Mouse (Mus musculus) cerebellum, adult 11-12 months (tissue): ENCODE measurements at regions not wholly inside any gene's neighbourhood (a gene's known extent, or its start where the extent isn't known, plus 50 kb on each side); places are given as distances from the start of the nearest gene placed in this dataset.

Source experiments
- DNase-seq: peaks from one replicate; pipeline ENCODE4 v3.0.0; 2022

DNA sequence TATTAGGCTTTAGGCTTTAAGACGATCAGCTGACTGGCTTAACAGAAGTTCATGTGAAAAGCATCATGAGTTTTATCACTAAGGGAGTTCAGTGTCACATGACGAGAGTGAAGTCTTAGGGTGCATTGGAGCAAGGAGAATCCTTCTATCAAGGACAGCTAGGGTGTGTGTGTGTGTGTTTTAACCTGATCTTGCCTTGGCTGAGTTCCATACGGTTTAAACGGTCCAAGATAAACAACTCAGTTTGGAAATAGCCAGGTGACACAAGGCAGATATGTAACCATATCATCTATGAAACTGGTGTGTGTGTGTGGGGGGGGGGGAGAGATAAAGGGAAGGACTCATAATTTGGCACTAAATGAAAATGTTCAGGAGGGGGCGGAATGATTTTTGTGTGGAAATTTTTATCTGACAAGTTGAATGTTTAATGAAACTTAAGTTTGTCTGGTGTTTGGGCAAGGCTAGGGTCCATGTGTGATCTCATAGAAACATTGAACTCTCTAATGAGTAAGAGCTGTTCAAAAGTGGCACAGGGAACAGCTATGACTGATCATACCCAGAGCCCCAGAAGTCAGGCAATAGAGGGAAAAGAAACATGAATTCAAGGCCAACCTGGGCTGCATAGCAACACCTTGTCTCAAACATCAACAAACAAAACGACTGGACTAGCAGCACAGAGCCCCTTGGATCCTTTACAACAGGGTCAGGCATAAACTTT lies 132.2 kb upstream of the Map3k1 start:
- no peak for DNase-seq

DNA sequence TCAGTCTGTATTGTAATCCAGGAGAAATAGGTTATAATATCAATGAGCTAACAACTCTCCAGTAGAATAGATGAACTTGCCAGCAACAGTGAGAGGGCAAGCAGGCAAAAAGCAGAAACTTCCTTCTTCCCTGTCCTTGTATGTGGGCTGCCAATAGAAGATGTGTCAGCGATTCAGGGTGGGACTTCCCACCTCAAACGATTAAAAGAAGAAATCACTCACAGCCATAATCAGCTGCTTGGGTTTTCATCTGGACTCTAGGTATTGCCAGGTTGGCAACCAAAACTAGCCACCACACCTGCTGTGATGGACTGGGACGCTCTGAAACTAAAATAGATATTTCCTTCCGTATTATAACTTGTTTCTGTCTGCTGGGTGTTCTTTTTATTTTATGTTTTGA lies 133.2 kb upstream of the Map3k1 start:
- DNase-seq = no peak

DNA sequence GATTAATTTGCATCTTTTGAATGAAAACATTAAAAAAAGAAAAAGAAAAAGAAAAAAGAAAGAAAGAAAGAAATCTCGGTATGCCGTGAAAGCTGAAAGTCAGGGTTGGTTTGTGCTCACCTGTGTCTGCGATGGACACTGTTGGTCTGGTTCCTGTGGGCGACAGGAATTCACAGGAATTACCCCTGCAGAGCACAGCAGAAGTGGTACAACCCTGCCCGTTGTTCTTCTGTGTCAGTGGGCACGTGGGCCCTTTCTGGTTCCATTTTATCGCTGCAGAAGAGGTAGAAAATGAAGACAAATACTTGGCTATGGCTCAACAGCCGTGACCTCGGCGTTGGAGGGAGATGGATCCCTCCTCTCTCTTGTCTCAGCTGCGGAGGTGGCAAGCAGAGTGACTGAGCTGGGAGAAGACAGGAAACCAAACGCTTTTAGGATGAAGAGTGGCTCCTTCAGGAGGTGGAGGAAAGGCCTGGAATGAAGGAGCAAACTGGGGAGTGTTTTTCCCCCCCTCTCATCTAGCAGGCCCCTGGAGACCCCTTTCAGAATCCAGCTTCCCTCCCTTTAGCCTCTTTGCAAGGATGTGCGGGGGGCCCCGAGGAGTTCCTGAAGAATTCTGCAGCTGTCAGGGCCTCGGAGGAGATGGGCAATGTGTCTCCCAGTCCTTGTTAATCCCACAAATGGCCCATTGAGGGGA lies 134.7 kb upstream of the Map3k1 start:
- no peak for DNase-seq

DNA sequence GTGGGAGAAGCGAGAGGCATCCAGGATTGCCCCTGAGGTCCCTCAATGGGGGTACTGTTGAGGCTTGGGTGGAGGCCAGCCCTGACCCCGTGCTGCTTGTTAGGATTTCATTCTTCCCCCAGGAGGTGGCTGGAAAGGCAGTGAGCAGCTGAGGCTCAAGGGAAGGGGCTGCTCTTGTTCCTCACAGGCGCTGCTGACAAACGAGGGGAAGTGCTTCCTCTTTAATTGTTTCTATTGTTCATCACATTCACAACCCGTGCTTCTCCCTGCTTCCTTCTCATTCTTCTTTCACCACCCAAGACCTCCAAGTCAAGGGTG lies 135.3 kb upstream of the Map3k1 start:
- DNase-seq = no peak

DNA sequence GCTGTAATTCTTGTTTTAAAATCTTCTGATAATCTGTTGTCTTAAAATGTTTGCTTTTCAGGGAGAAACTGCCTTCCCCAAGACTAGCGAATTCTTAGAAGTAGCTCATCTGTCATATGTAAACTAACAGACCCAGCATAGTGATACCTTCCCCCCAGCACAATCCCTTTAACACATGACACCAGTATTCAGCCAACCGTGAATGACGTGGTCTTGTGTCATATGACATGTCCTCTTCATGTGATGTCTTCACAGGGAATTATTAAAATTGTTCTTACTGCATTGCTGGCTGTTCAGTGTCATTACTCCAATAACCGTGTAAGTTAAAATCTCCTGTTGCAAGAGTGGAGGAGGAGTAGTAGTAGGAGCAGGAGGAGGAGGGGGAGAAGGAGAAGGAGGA lies 137.5 kb upstream of the Map3k1 start:
- no peak for DNase-seq

DNA sequence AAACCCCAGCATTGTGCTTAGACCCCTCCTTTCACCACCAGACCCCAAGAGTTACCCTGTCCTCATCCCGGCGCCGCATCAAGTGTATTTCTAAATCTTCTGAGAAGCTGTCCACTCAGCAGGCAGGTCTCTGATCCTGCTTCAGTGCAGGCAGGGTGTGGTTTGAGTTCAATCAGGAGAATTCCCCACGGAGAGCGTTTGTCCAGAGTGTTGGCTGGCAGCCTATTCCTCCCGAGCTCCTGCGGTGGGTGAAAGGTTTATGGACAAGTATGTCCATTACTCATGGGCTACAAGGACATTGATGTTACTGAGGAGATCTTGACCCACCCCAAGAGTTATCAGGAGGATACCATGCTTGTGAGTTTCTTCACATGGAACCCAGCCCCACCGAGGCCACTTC lies 138.0 kb upstream of the Map3k1 start:
- no peak for DNase-seq

DNA sequence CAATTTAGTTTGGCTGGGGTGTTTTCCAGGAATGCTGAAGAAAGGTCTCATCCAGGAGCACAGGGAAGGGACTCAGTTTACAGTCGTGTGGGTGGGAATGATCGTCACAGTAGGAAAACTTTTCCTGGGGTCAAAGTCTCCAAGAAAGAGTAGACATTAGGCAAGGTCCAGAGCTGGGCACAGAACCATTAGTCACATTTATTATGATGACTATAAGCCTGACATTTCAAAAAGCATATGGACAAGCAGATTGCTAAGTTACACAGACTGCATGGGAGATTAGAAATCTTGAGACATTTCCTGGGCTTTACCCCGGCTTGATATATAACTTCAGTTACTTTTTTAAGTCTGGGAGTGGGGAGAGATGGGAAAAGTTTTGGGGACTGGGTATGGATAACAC lies 139.6 kb upstream of the Map3k1 start:
- no peak for DNase-seq

DNA sequence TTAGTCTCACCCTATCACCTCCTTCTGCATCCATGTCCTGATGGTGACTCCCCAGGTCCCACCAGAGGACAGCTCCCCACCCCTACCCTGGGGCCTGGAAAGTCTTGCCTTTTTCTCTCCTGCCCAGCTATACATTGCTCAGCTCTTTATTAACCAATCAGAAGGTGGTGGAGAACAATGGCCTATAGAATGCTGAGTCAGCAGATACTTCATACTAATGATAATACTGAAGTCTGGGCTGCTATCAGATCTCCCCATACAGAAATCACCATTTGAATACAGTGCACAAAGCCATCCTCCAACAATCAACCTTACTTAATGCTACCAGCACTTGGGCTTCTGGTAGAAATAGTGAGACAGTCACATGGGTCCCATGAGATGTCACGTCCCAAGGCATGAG lies 141.2 kb upstream of the Map3k1 start:
- DNase-seq = no peak

DNA sequence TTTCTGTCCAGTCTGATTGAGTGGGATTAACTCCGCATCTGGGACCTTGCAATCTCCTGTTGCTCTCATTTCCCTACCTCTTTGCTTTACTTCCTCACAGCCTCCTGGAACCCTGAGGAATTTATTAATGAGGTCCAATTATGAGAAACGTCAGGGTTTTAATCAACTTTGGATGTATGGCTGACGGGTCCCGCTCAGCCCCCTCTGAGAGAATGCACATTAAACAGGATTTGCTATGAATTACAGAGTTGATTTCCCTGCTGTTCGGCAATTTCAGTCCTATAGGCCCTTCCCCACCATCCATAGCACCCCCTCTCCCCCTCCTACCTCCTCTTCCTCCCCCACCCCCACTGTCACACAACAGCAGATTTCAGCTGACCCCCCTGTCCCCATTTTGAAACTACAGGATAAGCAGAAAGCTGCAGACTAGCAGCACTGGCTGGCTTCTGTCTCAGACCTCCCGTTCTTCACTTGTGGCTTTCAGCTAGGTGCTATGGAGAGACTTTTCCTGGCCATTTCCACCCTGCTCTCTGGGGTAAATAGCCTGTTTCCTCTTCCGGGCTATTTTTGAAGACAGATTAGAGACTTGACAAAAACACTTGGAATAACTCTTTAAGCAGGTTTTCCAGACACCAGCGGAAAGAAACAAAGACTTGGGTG lies 145.2 kb upstream of the Map3k1 start:
- no peak for DNase-seq

DNA sequence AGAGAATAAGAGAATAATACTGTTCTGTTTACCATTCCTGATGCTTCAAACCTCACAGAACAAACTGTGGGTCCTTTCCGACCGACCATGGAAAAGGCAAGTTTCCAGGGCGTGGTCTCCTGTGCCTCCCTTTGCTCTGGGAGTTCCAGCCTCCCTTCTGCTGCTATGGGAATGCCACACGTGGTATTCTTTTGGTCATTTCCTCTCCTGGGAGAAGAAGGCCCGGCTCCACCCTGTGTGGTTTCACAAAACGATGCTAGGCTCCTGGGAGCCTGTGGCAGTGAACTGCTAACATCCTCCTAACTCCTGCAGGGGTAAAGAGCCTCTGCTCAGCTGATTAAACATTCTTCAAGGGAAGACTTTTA lies 145.7 kb upstream of the Map3k1 start:
- DNase-seq = no peak

DNA sequence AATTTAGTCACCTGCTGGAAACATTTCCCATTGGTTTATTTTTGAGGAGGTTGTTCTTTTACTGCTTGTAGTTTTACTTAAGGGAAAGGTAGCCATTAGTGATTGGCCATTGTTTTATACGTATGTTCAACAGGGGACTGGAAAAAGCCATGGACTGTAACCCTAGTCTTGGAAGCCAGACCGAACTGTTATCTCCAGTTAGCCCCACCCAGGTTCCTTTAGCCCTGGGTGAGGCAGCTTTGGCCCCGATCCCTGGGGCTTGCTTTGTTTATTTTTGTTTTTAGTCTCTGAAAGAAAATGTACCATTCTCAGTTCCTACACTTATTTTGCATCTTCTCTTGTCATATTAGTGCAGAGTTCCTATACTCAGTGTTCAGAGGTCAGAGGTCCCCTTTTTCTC lies 148.3 kb upstream of the Map3k1 start:
- DNase-seq = no peak

DNA sequence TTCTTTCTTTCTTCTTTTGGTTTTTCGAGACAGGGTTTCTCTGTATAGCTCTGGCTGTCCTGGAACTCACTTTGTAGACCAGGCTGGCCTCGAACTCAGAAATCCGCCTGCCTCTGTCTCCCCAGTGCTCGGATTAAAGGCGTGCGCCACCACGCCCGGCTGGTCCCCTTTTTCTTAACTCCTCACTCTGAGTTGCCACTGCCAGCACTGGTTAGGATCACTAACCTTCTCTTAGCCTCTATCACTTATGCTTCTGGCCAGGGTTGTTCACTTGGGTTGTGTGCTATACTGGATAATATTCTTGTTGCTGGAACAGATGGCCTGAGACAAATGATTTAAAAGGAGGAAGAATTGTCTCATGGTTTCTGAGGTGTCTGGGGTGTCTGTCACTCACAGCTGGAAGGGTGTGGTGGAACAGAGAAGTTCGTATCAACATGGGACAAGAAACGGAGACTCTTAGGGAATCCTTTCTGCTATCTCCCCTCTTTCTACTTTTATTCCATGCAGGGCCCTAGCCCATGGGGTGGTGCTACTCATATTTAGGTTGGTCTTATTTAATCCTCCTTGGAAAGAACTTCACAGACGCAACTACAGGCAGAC lies 149.0 kb upstream of the Map3k1 start:
- no peak for DNase-seq

DNA sequence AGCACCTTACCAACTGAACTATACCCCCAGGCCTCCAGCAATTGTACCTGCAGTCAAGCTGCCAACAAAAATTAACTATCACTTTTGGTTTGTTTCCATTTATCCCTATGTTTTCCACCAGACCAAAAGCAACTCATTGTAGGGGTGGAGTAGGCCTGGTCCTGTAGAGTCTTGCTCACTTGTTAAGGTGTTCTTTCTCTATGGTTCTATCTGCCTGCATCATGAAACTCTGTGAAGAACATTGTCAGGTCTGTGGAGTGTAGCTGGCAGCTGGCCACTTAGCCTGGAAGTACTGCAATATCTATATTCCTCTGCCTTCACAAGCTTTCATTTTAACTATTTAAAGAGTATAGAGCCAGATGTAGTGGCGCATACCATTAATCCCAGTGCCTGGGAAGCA lies 149.6 kb upstream of the Map3k1 start:
- DNase-seq = no peak

DNA sequence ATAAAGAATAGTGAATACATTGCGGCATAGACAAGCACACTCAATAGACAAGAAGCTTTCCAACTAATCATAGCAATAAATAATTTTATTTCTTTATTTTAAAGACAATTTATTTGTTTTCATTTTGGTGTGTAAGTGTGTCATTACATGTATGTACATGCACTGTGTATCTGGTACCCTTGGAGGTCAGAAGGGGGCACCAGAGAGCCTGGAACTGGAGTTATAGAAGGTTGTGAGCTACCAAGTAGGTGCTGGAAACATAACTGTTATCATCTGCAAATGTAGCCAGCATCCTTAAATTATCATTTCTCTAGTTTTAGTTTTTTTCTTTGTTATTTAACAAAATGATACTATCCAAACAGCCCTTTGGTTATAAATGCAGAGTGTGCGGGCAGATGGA lies 151.2 kb upstream of the Map3k1 start:
- DNase-seq = no peak

DNA sequence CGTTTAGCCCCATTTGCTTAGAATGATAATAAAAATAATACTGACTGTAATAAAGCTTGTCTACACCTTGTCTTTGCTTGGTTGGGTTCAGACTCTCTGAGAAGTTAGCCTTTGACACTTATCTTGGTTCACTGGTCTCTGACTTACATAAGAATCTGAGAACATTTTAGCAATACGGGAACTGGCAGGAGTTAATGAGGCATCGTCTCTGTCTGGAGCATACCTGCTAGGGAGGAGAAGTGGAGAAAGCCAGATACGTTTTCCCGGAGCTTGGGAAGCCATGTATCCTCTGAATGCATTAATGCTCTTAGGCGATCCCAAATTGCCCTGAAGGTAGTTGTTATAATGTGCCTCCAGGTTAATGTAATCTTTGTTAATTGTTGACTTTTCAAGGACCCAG lies 152.6 kb upstream of the Map3k1 start:
- no peak for DNase-seq

DNA sequence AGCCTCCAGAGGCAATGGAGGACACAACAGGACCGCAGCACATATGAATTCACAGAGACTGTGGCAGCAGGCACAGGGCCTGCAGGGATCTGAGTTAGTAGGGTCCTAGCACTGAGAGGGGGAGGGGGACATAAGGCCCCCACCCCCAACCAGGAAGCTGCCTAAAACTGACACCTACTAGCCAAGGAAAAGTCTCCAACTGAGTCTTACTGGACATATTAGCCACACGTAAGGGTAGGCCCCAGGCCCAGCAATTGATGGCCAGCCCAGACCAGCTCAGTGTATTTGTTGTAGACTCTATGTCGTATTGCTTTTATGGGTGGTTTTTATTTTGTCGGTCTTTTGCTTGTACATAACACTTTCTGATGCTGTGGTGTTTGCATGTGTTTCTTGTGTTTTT lies 153.4 kb upstream of the Map3k1 start:
- DNase-seq = no peak

DNA sequence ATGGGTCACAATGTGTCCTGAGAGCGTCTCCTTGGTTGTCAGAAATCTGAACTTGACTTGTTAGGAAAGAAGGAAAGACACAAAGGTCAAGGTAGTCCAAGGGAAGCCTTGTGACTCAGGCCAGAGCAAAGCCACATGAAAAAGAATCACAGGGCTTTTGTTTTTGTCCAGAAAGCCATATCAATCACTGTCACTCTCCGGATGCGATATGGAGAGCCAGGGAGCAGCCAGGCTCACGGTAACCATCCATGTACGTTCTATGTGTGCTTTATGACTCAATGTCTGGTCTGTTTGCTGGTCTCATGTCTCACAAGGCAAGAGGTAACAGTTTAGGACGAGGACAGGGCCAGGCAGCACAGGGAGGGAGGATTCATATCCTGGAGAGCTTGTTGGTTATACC lies 157.3 kb upstream of the Map3k1 start:
- no peak for DNase-seq

DNA sequence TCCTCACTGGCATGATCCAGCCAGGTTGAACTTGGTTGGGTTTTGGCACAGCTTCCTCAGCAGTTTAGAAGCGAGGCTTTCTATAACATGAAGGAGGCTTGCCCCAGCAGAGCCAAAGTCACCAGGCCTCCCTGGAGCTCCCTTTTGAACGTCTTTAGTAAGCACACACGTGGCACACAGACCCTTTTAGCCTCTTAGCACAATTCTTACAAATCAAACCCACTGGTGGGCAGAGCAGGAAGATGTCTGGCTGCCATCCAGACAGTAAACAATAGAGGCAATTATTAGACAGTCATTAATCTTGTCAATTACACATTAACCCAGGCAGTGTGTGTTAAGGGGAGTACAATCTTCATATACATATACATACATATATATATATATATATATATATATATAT lies 157.8 kb upstream of the Map3k1 start:
- no peak for DNase-seq

DNA sequence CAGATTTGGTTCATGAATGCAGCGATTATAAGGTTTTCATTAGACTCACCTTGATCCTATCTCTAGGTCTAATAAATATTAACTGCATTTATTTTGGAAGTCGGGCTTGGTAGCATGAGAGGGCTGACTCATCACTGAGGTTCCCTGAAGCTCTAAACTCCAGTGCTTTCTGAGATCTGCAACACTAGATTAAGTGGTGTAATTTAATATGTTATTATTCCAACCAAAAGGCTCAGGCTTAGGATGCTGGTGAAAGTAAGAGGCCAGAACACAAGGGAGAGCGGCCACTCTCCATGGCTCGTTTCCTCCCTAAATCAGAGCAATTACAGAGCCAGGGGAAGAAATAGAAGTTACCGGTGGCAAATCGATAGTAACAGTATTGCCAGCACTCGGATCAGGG lies 159.4 kb upstream of the Map3k1 start:
- DNase-seq = no peak

DNA sequence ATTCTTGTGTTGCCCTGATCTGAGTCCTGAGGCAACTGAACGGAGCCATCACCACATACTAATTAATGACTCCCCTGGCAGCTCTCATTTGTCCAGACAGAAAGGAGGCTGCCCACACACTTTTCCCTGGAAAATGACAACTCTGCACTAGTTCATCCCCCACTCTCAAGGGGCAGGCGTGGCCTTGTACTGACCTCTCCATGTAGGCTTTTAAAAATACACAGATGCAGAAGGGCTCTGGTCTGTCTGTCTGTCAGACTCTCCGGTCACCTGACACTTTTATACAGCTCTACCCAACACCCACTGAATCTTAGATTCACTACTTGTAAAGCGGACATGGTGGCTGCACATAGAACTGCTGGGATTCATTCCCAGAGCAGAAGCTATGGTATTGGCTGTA lies 165.5 kb upstream of the Map3k1 start:
- DNase-seq = no peak

DNA sequence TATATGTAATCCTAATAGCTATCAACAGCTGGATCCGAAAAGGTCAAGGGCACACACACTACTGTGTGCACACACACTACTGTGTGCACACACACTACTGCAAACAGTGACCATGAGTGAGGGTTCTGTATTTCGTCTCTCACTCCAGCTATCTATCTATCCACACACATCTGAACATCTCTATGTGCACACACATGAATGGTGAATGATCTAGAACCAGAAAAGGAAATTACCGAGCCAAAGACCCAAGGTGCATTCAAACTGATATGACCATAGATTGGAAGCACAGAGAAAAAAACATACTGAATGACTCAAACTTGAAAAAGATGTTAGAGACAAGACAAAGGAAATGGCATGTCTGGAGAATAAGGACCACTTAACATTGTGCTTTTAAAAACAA lies 166.8 kb upstream of the Map3k1 start:
- no peak for DNase-seq

DNA sequence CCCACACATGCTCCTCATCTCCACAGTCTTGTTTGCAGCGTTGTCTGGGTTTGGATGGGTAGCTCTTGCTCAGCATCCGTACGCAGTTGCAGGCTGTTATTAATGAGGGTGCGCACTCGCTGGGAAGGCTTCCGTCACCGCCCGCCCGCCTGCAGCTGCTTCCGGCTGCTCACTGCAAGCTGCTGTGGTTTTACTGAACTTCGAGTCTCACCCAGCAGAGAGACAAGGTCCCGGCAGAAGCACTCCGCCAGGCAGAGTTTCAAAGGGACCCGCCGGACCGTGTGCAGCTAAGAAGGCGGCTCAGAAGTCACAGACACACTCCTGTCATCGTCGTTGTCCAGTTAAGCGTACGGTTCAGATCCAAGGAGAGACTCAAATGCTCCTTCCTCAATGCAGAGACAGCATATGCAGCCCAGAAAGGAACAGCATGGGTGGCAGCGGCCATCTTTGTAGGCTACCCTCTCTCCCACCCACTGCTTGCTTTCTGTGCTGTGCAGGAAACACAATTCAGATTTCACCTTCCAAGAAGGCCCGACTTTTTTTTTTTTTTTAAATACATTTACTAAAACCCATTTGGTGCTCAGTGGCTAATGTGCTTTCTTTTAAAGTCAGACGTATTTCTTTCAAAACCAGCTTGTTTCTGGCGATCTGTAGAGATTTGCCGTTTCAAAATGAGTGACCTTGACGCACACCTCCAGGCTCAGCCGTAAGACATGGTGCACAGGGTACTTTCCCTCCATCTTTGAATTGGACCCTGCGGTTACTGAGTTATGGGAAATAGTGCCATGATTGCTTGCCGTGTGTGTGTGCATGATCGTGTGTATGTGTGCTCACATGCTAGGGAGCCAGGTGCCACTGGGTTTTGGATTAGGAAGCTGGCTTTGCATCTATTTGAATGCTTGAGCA lies 169.2 kb upstream of the Map3k1 start:
- DNase-seq = no peak

DNA sequence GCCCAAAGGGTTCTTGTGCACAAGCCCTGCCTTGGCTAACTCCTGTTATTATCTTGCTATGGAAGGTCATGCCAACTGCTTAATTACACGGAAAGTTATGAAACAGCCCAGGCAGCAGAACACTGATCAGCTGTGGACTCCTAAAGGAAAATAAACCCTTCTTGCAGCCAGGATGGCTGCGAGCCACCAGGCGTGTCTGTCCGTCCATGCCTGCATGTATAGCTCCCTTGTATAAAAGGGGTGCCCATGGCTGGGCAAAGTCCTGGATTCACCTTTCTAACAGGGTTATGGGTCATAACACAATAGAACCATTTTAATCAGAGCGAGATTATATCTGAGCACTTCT lies 169.9 kb upstream of the Map3k1 start:
- no peak for DNase-seq
